Mouse (Mus musculus) cerebral cortex, adult 2 months (tissue): ENCODE measurements around the gene Boll.

Source experiments
- WGBS: fragments of 180-500 bp; shearing (Covaris S2); methylation state at CpG from one replicate; pipeline ENCODE4 v1.1.7; 2018; 5-methylcytosine and 5-hydroxymethylcytosine counted together

The Boll gene

DNA sequence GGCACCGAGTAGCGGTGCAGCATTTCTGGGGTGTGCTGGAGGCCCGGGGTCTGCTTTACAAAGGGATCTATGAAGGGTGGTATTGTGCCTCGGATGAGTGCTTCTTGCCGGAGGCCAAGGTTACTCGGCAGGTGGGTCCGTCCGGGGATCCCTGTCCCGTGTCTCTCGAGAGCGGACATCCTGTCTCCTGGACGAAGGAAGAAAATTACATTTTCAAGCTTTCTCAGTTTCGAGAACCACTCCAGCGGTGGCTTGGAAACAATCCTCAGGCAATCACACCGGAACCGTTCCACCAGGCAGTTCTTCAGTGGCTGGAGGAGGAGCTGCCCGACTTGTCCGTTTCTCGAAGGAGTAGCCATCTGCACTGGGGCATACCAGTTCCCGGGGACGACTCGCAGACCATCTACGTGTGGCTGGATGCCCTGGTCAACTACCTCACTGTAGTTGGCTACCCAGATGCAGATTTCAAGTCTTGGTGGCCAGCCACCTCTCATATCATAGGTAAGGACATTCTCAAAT, 125.6 kb downstream of the Boll start:
- under 1% methylated on average over 23 of the region's 23 CpGs for WGBS

DNA sequence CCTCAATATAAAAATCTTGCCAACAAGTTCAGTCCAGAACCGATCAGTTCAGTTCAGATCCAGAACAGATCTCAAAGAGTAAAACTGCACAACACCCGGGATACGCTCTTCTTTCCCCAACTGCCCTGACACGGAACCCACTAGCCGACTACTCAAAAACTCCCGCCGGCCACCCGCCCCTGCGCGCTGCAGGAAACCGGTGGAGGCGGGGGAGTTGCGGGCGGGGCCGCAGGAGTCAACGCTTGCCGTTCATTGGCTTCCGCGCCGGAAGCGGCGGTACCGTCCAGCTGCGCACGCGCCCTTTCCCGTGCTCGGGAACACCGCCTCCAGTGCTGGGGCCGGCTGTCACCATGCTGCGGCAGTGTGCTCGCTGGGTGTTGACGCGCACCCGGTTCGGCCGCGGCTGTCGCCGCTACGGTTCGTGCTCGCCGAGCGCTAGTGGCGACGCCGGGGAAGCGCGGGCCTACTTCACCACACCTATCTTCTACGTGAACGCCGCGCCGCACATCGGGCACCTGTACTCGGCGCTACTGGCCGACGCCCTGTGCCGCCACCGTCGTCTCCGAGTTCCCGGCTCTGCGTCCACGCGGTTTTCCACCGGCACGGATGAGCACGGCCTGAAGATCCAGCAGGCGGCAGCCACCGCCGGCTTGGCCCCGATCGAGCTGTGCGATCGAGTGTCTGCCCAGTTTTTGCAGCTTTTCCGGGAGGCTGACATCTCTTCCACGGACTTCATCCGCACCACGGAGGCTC, 126.2 kb downstream of the Boll start, which contains the start of gene Mars2:
TSS of gene Mars2 (plus strand) at position 288 of the 753 bp plus-strand sequence.
- under 1% methylated on average over 82 of the region's 82 CpGs for WGBS

DNA sequence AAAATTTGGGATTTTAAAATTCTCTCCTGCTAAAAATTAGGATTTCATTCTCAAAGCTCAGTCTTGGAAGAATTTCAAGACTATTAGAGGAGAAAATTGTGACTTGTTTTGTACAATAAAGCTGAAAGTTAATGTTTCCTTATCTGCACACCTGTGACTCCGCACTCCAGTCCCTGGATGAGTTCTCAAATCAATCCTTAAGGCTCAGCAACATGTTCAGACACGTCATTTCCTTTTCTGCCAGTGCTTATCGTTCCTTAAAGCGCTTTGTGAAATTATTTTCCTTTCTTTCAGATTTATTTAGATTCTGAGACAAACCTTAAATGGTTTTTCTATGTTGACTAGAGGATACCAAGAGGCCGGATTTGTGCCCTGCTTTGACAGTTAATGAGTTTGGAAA, 126.8 kb downstream of the Boll start:
- 25% methylated on average over 5 of the region's 5 CpGs for WGBS

DNA sequence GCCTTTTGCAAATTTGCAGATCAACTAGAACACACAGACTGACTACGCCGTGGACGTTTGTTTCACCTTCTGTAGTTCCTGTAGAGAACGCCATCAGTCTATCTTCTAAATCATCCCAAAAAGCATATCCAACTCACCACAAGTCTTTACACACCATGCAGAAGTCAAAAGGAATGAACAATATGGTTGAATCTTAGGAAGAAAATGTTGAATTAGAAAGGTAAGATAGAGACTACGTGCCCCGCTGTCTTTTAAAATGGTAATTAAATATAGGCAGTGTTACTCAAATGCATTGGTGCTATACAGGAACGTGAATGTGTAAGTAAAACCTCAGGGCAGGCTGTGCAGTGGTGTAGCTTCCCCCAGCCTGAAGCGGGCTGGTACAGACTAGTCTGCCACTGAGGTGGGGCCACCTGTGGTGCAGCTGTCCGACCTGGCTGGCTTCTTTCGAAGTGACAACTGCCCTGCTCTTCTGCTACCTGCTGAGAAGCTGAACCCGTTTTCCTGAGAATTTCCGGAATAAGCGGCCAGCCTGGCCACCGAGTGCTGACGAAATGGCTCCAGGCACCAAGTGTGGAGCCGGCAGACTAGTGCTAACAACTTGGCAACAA, 128.3 kb downstream of the Boll start:
- WGBS: 55% methylated on average over 16 of the region's 16 CpGs

DNA sequence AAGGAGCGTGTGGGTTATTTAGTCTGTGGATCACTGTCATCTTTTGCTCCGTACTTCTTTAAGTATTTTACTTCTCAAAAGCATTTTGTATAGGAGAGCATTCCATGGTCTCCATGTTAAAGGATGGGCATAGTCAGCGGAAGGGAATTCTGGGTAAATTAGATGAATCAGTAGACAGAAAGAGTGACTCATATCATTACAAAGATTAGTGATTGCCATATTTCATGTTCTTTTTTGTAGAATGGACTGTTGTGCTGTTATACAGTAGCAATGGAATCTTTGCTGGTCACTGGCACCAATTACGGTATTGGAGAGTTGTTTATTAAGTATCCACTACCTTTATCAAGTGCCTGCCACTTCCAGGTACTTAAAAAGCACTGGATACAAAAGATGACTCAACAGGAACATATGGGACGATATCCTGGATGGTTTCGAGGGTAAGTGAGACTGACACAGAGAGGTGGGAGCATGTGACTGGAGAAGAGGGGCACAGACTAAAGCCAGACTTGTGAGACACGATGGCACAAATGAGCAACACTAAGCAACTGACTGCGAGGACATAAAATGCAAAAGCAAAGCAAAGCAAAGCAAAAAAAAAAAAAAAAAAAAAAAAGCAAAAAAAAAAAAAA, 134.9 kb downstream of the Boll start:
- WGBS: 87% methylated on average over 8 of the region's 8 CpGs

DNA sequence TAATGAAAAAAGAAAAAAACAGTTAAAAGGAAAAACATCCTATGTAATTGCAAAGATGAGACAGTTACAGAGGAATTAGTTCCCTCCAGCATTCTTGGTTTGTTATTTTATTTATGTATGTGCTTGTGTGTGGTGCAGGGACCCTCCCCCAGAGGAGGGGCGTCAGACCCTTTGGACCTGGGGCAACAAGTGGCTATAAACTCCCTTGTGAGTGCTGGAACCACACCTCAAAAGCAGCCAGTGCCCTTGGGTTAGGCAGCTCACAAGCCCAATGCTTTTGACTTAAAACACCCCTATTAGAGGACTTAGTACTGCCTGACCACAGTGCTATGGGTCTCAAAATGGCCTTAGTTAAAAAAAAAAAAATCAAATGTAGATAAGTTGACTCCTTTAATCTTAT, 135.9 kb downstream of the Boll start:
- 46% methylated on average over 1 of the region's 1 CpGs for WGBS

DNA sequence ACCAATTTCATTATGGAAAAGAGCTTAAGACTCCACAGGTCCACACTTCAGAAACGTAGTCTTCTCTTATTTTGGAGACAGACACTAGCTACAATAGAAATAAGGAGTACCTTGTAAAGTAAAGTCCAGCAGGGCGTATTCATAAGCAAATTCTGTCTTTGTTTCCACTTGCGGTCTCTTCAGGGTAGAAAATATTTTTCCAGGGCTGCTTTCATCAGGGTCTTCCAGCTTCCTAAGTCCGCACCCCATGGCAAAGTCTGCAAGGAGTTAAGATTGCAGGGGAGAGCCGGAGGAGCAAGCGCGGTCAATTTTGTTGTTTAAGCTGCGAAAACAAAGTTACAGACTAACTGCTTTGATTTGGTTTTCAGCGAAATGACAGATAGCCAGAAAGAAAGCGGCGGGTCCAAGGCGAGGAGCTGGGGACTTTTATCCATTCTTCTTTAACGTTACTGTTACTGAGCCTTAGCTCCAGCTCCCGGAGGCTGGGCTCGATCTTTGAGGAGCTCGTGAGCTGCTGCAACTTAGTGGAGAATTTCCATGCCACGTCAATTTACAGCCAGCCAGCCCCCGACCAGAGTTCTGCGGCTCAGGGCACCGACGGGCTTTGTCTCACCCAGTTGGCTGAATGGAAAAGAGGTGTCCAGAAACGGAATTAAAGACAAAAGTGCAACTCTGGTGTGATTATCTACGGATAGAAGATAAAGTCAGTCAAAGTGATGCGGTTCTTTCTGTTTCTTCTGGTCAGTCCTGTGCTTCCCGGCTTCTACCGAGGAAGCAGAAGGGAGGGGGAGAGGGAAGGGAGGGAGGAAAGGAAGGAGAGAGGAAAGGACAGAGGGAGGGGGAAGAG, 137.0 kb downstream of the Boll start, which contains the start of gene Rftn2:
TSS of gene Rftn2 (minus strand) at position 772 of the 847 bp plus-strand sequence.
- WGBS: 6% methylated on average over 26 of the region's 26 CpGs

DNA sequence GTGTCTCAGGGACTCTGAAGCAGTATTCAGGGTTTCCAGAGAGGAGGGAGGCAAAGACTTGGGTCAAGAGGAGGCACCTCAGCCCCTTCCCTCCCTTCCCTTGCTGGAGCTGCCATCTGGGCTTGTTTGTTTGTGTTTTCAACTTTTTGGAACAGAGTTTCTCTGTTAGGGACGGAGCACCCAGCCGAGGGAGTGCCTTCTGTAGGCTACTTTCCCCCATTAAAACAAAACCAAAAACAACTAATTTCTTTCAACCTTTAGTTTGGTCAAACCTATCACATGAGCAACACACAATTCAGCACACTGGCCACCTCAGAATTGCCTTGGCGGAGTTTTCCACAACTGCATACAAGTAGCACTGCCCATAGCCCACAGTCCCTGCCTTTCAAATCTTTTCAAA, 137.9 kb downstream of the Boll start:
- 51% methylated on average over 3 of the region's 3 CpGs for WGBS

DNA sequence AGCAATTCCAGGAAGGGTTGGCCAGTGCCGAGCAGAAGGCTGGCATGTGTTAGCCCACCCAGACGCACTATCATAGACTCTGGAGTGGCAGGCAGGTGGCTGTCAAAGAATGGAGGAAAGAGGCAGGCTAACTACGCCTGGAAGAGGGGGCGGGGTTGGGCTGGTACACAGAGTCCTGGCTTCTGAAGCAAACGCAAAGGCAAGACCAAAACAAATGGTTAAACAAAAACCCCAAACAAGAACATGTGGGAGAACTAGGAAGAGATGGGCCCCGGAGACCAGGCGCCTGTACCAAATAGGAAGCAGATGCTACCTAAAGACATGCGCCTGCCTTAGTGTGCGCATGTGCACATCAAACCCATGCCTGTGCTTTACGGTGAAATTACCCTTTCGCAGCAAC, 139.2 kb downstream of the Boll start:
- 58% methylated on average over 11 of the region's 11 CpGs for WGBS

DNA sequence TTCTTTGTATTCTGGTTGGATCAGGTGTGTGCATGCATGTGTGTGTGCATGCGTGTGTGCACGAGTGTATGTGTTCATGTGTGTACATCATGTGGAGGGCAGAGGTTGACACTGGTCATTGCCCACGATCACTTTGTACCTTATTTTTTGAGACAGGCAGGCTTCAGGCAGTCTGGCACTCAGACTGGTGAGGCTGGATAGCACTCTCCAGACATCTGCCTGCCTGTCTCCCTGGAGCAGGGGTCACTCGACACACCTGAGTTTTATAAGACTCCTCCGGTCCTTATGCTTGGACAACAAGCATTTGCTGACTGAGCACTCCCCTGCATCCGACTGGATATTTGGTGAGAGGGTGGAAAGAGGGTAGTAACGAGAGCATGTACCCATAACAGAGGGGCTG, 140.2 kb downstream of the Boll start:
- 92% methylated on average over 7 of the region's 7 CpGs for WGBS

DNA sequence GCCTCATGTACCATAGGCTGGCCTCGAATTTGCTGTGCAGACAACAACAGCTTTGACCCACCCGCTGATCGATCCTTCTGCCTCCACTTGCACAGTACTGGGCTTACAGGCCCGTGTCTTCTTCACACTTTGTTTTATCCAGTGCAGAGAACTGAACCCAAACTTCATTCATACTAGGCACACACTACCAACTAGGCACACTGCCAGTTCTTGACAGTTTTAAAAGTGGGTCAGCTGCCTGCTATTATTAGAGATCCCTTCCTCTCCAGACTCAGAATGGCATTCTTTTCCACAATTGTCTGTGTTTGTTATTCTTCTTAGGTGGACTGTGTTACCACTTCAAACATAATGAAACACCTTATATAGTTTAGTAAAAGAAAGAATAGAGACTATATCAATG, 141.9 kb downstream of the Boll start:
- 35% methylated on average over 4 of the region's 4 CpGs for WGBS

DNA sequence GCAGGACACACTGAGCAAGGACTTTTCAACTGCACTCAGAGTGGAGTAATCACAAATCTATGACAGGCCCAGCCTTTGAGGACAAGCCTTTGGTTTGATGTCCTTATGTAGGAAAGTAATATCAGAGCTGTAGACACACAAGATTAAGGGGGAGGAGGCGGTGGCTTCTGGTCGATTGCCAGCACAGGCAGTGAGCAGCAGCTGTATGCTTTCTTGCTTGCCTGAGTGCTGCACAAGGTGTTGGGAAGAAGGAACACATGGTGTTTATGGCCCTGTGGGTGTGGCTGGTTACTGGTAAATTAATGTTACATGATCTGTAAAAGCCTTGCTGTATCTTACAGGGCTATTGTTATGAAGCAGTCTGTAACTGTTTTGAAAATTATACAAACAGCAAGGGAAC, 146.1 kb downstream of the Boll start:
- WGBS: 63% methylated on average over 2 of the region's 2 CpGs

DNA sequence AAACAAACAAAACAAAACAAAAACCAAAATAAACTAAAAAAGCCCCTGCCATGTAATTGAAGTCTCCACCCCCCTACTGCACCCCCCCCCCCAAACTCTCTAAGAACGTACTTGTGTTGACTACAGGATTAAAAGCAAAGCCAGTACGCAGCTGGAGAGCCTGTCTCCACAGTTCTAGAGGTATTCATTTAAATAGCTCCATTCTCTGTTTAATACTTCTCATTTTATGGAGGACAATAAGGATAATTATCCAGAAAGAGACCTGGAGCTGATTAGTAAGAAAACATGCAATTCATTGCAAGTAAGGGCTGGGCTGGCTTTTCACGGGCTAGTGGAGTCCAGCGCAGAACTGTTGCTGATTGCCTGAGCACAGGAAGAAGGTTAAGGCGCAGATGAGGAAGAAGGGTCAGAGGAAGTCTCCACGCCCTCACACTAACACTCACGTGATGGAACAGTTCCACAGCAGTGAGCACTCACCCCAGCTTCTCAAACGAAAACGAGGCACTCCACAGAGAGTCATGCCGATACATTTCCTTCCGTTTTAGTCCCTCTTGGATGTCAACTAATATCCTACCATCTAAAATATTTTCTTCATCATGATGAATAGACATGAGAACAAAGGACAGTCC, 148.0 kb downstream of the Boll start:
- 62% methylated on average over 11 of the region's 11 CpGs for WGBS

DNA sequence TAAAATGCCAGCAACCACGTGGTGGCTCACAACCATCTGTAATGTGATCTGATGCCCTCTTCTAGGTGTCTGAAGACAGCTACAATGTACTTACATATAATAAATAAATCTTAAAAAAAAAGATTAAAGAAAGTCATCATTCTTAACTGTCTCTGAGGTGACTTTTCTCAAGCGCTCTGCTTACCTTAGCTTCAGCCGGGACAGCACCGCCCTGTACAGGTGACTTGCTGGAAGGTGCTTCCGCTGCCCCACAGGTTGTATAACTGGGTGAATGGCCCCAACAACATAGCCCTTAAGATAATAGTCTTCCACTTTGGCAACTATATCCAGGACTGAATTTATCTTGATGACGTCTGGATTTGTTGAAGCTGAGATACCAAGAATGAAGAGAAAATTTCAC, 149.3 kb downstream of the Boll start:
- 96% methylated on average over 6 of the region's 6 CpGs for WGBS

DNA sequence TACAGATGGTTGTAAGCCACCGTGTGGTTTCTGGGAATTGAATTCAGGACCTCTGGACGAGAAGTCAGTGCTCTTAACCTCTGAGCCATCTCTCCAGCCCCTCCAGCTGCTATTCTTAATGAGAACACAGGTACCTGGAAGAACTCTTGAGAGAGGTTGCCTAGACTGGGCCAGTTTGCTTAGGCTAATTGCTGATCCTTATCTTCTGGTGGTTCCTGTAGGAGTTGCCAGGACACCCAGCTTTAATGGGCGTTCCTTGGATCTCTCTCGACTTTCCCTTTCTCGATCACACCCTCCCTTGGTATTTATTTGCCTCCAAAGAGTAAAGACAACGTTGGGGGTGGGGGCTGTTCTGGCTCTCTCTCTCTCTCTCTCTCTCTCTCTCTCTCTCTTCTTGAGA, 149.8 kb downstream of the Boll start:
- WGBS: 84% methylated on average over 6 of the region's 6 CpGs

DNA sequence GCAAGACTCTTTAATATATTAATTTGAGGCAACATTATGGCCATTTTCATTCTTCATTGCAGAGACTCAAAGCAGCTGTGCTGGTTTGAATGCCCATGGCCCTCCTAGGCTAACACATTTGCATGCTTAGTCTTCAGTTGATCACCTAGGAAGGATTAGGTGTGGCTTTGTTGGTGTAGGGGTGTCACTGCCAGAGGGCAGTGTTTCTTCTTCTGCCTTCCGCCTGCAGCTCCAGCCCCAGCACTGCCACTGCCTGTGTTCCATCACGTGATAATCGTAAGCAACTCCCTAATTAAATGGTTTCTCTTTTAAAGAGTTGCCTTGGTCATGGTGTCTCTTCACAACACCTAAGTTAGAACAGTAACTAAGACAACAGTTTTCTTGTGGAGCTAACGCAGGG, 150.5 kb downstream of the Boll start:
- WGBS: 91% methylated on average over 4 of the region's 4 CpGs

DNA sequence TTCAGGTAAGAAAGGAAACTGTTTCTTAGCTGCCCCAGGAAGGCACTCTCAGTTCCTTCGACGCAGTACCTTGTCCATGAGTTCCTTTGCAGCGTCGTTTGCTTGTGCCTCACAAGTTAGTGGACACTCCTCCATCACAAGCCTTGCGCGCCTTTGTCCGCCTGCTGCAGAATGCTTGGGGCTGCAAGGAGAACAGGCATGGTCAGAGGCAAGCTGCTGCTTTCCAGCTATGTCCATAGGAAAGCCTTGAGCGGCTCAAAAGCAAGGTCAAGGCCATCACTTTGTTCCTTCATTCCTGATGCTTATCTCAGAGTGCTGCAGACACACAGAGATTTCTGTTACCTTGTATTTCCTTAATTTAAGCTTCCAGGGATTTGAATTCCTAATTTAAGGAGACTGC, 152.2 kb downstream of the Boll start:
- 80% methylated on average over 8 of the region's 8 CpGs for WGBS

DNA sequence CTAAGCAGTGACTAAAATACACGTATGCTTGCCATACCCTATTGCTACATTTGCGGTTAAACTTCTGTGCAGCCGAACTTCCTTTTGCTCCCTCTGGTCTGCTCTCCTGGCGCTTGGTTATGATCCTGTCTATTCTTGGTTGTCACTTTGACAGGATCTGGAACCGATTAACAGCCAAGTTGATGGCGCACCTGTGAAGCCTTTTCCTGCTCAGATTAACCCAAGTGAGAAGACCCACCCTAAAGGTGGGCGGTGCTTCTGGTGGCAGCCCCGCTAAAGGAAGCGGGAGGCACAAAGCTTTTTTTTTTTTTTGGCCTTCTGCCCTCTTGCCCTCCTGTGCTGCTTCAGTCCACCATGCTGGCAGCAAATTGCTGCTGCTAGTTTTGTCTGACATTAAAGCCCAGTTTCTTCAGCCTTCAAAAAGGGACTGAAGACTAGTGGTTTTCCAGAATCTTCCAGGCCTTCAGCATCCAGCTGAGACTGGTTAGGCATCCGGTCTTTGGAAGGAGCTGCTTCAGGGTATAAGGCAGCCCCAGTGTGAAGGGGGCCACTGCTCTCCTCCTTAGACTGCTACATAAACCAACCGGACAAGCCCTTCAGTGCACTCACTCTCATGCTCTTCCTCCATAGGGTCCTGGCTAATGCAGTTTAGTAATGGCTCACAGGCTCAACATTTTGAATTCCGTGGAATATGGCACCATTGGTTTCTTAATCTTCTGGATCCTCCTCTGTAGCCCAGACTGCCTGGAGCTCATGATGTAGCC, 152.9 kb downstream of the Boll start:
- WGBS: 62% methylated on average over 12 of the region's 12 CpGs

DNA sequence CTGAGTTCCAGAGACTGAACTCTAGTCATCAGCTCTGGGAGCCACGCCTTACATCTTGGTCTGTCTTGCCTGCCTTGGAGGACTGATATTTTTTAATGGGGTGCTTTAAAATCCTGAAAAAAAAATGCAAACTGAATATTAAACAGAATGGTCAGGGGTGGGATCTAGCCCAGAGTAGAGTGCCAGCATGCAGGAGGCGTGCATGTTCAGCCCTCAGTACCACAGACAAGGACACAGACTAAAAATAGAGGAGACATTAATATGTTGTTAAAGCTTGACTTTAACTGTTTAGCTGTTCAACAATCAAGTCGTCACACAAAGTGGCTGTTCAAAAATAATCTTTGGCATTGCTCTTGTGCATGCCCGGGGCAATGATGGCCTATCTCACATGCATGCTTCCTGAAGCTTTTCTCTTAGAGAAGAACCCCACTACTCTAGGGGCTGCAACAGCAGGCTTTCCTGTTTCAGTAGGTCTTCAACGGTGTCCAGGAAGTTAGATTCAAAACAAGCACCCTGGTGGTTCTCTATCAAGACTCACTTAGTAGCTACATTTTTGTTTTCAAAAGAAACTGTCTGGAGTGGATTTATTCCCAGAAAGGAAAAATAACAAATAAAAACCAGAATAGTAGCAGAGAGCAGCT, 154.6 kb downstream of the Boll start:
- 65% methylated on average over 5 of the region's 5 CpGs for WGBS

DNA sequence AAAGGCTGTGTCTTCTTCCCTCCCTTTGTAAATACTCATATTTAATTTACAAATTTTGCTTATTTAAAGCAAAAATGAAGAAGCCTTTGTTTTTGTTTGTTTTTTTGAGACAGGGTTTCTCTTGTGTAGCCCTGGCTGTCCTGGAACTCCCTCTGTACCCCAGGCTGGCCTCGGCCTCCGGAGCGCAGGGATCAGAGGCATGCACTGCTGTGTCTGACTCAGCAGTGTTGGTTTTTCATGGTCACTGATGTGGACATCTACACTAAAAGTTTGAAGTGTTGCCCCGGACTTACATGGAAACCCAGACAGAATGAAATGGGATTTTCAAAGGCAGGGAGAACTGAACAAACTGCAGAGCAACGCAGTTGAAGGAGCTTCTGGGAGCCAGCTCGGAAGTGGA, 155.7 kb downstream of the Boll start:
- WGBS: 84% methylated on average over 6 of the region's 6 CpGs
